Mouse (Mus musculus) embryonic facial prominence, embryonic 10.5 days (tissue): ENCODE measurements around the gene Ccdc146. TPM values are rescaled to one million over a fixed set of nuclear protein-coding genes. Genes with fewer than 3 reads are reported as not detected.

Source experiments
- DNase-seq: peaks from one replicate; pipeline ENCODE4 v3.0.0-alpha.2; 2017; ENCODE audit warnings: low spot score
- H3K27ac ChIP-seq: fragments of 300-500 bp; sonication (generic); replicated peaks from 2 replicates; pipeline ENCODE4 v1.5.1; 2016; ENCODE audit warnings: mild to moderate bottlenecking
- H3K27me3 ChIP-seq: fragments of 300-500 bp; sonication (generic); replicated peaks from 2 replicates; pipeline ENCODE4 v1.6.1; 2016; ENCODE audit warnings: low read depth, mild to moderate bottlenecking; ENCODE audit not compliant: poor library complexity, severe bottlenecking
- H3K36me3 ChIP-seq: fragments of 300-500 bp; sonication (generic); replicated peaks from 2 replicates; pipeline ENCODE4 v1.6.1; 2016; ENCODE audit warnings: mild to moderate bottlenecking, moderate library complexity
- H3K4me1 ChIP-seq: fragments of 300-500 bp; sonication (generic); 2 replicates; pipeline ENCODE4 v1.6.1; 2016
- H3K4me3 ChIP-seq: fragments of 300-500 bp; sonication (generic); 2 replicates; pipeline ENCODE4 v1.5.1; 2016; ENCODE audit warnings: mild to moderate bottlenecking, moderate library complexity
- H3K9me3 ChIP-seq: fragments of 300-500 bp; sonication (generic); 2 replicates; pipeline ENCODE4 v1.6.1; 2016; ENCODE audit warnings: mild to moderate bottlenecking
- WGBS: fragments of 180-500 bp; shearing (Covaris S2); methylation state at CpG from one replicate; pipeline ENCODE4 v1.1.7; 2016; 5-methylcytosine and 5-hydroxymethylcytosine counted together
- polyA plus RNA-seq: library from polyadenylated mRNA; unstranded; fragments of >200 nt; fragmentation: Nextera tagmentation; extraction: Ambion mirVana; gene quantifications from 2 replicates; pipeline ENCODE4 v1.2.1, GENCODE M21; 2016

The Ccdc146 gene
- polyA plus RNA-seq, 1 experiment from 2014 or later, result not detected

DNA sequence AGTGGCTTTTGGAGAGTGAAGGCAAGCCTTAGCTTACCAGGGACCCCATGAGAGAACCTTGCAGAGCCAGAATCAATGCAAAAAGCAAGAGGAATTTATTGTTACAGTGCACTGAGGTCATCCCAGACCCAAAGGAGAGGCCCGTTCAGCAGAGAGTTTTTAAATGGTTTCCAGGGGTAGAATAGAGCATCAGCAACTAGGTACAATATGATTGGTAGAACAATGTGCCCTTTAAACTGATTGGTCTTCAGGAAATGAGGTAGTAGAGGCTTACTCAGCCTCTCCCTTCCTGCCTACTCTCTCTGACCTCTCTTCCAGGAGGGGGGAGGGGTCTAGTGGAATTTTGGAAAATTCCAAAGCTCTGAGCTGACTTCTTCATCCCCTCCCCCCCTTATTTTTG lies 179.2 kb downstream of the Ccdc146 start:
- Histone ChIP-seq H3K4me3 (no peak overlapping the region), H3K4me1 (no peaks in the 10 kb centered on the region), H3K27me3 (no peaks in the 10 kb centered on the region), H3K36me3 (no peaks in the 10 kb centered on the region), H3K9me3 (peaks cover 2% of the 10 kb centered on the region; the same call in 1 of the 2 replicates), H3K27ac (no peak overlapping the region)
- no peak for DNase-seq
- 77% methylated on average over 1 of the region's 1 CpGs for WGBS

DNA sequence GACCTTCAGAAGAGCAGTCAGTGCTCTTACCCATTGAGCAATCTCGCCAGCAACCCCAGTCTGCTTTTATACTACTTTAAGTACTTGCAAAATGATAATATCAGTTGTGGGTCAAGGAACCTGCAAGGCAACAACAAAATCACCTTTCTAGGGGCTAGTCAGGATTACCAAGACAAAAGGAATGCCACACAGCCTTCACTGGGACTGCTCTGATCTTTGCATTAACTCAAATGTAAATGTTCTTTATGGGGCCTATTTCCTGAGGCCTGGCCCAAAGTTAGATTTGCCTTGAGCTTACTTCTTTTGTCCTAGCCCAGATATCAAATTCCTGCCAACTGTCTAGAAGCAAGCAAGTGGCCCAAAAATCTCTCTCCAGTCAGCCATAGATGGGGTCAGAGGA lies 179.9 kb downstream of the Ccdc146 start:
- H3K27me3 ChIP-seq, result no peaks in the 10 kb centered on the region
- no peaks in the 10 kb centered on the region for H3K36me3 ChIP-seq
- no peak overlapping the region for H3K4me3 ChIP-seq
- H3K9me3 ChIP-seq, result peaks cover 2% of the 10 kb centered on the region; the same call in 1 of the 2 replicates
- DNase-seq, result no peak
- 92% methylated on average over 1 of the region's 1 CpGs for WGBS
- no peaks in the 10 kb centered on the region for H3K4me1 ChIP-seq
- no peak overlapping the region for H3K27ac ChIP-seq

Other genes starting within 250 kb of the Ccdc146 start
- 0.85 and 1.5 TPM in 2 replicates for gene Gsap, start 238.4 kb downstream of the Ccdc146 start, polyA plus RNA-seq
- gene Fgl2, start 52.0 kb downstream of the Ccdc146 start, polyA plus RNA-seq, result 0.49 and 1.1 TPM in 2 replicates
- gene Fam185a, start 281 bp upstream of the Ccdc146 start, polyA plus RNA-seq, result 6.0 and 7.2 TPM in 2 replicates
- gene Lrrc17, start 118.9 kb upstream of the Ccdc146 start, polyA plus RNA-seq, result 12.9 and 15.9 TPM in 2 replicates
- gene Fbxl13, start 221.0 kb upstream of the Ccdc146 start, polyA plus RNA-seq, result 0.09 and 0.28 TPM in 2 replicates
- gene Armc10, start 221.1 kb upstream of the Ccdc146 start, polyA plus RNA-seq, result 63.1 and 63.4 TPM in 2 replicates